Mouse (Mus musculus) adrenal gland, postnatal 36 days (tissue): ENCODE data around the gene Wnk2. TPM values are rescaled to one million over a fixed set of nuclear protein-coding genes. Genes with fewer than 3 reads are reported as not detected.

Experiments
- DNase-seq, 2 experiments: peaks; one replicate each; pipeline ENCODE4 v3.0.0; 2021; ENCODE audit warnings: mixed read lengths in 1 of 2
- total RNA-seq, 2 experiments: library from RNA; stranded (reverse); gene quantifications; 2 replicates each; pipeline ENCODE4 v1.2.3; 2021

Gene Wnk2
- total RNA-seq, 2 experiments from 2014 or later, result 2.0 TPM

- no peak for DNase-seq
Measured at GRCm38 (mm10) chr13:49143323-49143722, 4.5 kb downstream of the Wnk2 start.

- DNase-seq, result no peak
Measured at GRCm38 (mm10) chr13:49142396-49142795, 5.4 kb downstream of the Wnk2 start.

DNA sequence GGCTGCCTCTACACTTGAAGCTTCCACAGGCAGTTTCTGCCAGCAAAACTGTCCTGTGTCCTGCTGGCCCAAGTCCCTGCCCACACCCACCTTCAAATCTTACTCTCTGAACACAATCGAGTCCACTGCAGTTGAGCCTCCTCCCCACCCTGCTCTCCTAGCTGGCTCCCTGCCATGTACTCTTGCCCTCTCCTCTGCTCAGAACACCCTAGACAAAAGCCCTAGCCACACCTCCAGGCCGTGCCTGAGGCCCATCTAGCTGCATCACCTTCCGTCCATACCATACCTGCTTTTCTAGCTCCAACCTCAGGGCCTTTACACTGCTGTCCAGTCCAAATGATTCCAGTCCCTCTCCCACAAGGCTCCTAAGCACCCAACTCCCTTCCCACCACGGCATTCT, 7.2 kb downstream of the Wnk2 start:
- DNase-seq, result no peak

GRCm38 (mm10) chr13:49134491-49134890, 13.3 kb downstream of the Wnk2 start:
- no peak for DNase-seq

DNA sequence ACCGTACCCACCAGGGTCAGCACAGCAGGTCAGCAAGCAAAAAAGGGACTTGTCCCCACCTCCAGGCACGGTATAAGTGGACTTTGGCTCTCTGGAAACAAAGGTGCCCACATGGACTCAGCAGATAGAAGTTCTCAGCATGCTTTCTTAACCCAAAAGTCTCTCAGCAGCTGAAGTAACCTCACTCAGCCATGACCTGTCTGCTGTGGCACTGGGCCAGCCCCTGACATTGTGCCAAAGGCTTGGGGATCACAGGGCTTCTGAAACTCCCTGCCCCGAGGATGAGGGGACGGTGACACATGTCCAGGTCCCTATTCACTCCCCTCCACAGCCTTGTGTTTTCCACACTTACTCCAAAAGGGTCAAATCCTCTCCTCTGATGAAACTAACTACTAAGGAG, 14.7 kb downstream of the Wnk2 start:
- DNase-seq, result peak in 1 of 2 experiments; percentile 11

DNA sequence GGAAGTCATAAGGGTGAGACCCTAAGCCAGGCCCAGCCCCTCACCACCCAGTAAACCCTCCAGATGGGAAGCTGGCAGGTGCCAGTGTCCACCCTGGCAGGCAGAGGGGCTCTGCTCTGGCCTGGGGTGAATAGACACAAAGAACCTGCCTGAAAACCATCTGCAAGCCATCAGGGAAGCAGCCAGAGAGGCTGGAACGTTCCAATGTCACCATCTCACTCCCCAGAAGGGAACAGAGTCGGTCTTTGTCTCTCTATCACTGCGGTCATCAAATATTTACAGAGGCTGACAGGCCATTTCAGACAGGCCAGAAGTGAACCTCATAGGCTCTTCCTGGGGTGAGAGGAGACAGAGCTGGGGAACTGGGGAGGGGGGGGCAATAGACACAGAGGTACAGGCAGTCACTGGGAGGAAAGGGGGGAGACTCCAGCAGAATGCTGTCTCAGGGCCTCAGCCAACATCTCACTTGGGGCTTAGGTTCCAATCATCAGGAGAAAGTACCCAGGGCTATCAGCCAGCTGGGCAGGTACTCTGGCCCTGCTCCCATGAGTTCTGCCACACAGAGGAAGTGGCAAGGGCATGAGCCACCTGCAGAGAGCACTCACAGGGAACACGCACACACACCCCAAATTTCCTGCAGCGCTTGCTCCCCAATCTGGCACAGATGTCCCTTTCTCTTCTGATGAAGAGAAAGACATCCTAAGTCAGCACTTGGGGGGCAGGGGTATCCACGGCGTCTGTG, 15.7 kb downstream of the Wnk2 start:
- no peak for DNase-seq

DNA sequence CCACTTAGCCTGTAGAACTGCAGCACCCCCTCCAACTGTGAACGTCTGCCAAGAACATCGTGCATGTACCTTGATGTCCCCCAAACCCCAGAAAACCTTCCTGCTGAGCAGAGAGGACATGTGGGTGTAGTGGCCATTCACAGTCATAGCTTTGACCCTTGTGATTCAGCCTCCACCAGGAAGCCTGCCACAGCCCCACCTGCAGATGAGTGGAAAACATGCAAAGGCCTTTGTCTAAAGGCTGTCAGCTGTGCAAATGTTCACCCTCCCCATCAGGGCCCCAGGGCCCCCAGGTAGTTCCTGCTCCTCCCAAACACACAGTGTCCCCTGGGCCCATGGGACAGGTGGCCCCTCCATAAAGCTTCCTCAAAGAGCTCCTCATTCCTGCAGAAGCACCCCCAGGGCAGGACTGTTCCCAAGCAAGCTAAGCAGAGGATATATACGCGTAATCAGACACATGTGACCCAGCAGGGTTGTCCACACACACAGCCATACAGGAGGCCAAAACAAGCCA, 16.4 kb downstream of the Wnk2 start:
- DNase-seq, result no peak

GRCm38 (mm10) chr13:49129845-49130244, 18.0 kb downstream of the Wnk2 start:
- peak in 1 of 2 experiments; percentile 43 for DNase-seq

DNA sequence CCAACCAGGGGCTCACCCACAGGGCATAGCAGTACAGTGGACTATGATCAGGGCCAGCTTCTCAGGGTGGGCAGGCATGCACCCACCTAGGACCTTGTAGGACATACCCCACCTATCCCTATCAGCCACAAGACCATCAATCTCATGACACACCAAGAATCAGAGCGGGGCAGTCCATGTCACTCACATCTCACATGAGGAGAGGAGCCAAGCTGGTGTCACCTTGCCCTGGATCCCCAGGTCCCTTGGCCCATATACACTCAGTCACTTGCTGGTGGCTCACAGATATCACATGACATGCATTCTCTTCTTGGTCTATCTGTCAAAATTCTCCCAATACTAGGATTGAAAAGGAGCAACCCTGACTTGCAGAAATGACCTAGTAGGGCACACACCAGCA, 18.7 kb downstream of the Wnk2 start:
- DNase-seq, result no peak

GRCm38 (mm10) chr13:49127844-49128631, 19.8 kb downstream of the Wnk2 start:
- DNase-seq, result no peak

DNA sequence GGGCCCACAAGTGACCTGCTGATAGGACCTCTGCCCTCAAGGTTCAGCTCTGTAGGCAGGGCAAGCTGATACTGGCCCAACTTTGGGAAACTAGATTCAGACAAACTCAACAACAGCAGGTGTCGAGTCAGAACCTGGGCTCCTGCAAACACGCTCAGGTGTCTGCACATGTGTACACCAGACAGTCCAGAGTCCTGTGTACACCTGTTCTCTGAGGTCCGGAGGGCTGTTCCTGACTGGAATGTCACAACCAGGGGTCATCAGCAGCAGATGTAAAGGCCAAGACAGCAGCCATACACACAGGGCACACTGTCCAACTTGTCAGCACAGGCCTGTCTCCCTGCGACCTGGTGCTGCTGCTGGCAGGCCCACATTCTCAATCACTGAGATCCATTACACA, 25.7 kb downstream of the Wnk2 start:
- DNase-seq, result no peak

GRCm38 (mm10) chr13:49117563-49117962, 30.3 kb downstream of the Wnk2 start:
- DNase-seq, result no peak

DNA sequence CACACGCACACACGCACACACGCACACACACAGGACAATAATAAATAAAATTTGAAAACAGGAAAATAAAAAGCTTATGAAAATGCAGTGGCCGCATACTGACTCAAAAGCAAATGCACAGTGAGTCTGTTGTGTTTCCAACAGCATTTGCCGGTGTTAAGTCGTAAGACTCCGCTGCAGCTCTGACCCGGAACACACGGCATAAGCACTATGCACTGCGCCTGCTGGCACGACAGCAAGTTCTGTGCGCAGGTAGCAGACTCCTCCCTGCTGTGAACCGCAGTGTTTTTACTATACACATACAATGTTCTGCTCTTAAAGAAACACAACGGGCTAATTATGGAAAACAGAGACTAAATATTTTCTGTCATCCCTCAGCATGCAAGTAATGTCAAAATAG, 32.9 kb downstream of the Wnk2 start:
- no peak for DNase-seq

- no peak for DNase-seq
Measured at GRCm38 (mm10) chr13:49114116-49114515, 33.7 kb downstream of the Wnk2 start.

DNA sequence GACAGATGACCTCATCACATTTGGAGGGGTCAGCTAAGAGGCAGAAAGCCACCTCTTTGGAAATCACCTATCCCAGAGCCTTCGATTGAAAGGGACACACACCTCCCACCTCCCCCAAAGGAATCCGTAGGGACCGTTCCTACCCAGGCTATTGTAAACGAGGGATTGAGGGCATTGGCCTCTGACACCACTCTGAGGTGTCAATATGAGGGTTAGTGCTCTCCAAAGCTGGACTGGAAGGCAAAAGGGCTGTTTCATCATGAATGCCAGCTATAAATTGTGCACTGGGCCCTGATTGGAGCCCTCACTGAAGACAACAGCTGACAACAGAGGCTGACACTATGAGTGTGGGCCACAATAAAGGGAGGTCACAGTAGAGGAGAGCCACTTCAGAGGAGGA, 34.5 kb downstream of the Wnk2 start:
- no peak for DNase-seq

GRCm38 (mm10) chr13:49112652-49113051, 35.2 kb downstream of the Wnk2 start:
- DNase-seq, result no peak

GRCm38 (mm10) chr13:49109665-49110064, 38.1 kb downstream of the Wnk2 start:
- DNase-seq, result no peak

GRCm38 (mm10) chr13:49108119-49108846, 39.5 kb downstream of the Wnk2 start:
- DNase-seq, result no peak

DNA sequence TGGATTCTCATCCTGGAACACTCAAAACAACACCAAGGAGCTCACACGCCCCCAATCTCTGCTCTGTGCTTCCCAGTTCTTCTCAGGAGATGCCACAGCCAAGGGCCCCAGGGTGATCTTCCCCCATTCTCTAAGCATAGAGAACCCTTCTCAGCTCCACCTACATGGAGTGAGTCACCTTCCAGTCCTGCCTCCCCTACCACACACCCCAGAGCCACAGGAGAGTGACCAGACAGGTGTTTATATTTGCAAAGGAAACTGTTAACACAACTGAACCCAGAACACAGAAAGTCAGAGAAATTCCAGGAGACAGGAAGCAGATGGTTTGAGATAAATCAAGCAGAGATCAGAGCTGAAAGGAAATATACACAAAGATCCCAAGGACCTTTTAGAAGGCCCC, 43.9 kb downstream of the Wnk2 start:
- no peak for DNase-seq

GRCm38 (mm10) chr13:49103235-49103634, 44.6 kb downstream of the Wnk2 start:
- no peak for DNase-seq

DNA sequence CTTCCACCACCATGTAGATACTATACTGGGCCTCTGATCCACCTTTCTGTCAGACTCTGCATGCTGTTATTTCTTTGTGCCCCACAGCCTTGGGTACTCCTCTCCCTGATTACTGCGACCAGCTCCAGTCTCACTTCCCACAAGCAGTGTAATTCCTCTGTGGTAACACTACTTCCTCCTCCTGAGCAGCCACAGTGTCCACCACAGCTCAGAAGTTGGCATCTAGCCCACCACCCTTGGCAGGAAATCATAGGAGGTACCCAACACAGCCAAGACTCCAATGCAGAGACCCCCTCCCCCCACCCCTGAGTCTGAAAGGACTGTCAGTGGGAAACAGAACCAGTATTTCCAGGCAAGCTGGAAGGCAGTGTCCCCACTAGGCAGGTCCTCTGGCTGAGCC, 47.4 kb downstream of the Wnk2 start:
- DNase-seq, result no peak

DNA sequence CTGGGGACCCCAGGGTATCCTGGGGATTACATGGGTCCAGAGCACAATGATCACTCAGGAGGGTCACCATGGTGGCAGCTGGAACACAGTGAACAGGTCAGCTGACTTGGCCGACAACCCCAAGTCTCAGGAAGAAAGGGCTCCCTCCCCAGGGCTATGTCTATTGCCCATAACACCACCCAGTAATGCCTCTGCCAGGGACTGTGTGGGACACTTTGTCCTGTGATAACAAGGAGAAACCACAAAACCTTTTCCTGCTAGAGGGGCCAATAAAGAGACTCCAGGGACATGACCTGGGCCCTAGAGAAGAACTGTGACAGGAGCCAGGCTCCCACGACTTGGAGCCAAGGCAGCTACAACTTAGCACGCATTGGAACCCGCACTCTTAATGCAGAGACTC, 51.0 kb downstream of the Wnk2 start:
- no peak for DNase-seq

DNA sequence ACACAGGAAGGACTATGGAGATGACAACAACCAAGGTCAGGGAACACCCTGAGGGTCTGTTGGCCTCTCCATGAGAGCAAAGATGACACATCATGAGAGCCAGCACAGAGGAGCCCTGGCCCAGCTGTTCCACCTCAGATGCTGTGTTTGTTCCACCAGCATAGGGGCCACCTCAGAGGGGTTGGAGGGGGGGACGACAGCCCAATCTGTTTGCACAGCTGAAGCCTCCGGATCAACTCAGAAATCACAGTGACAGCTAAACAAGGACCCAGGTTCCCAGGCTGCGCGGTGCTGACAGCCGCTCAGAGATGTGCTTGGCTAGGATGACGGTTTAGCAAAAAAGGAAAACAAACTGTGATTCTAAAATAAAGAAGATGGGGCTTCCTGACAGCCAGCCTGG, 53.1 kb downstream of the Wnk2 start:
- no peak for DNase-seq
